Mouse (Mus musculus): ENCODE data around the gene Ppp2r3c.

DNA sequence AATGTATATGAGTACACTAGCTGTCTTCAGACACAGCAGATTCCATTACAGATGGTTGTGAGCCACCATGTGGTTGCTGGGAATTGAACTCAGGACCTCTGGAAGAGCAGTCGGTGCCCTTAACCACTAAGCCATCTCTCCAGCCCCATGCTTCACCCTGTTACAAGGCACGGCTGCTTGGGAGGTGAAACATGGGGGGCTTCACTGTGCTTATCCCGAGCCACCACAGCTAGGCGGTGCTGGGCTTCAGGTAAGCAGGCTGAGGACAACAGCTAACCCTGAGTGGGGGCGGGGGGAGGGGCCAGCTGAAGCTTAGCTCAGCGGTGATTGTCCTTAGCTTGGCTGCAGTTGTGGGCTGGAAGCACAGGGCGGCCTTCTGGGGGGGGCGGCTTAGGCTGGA lies 6.7 kb upstream of the Ppp2r3c start:
- TF ChIP-seq CTCF (IDR thresholded peaks at IDR 0.05; ENCODE audit: low read depth, low read length) (no peak), POLR2A (IDR thresholded peaks at IDR 0.05; ENCODE audit: borderline replicate concordance, low read depth, low read length) (no peak)

Data from bone marrow macrophage, adult 2 months (primary cell).